Mouse (Mus musculus) CH12.LX (cell line): ENCODE data around the gene Dlg1. TPM values are rescaled to one million over a fixed set of nuclear protein-coding genes. Genes with fewer than 3 reads are reported as not detected.
A peak's percentile ranks its signal among the peaks of the same experiment; 100 is the strongest.

ENCODE experiments used
- DNase-seq: peaks from one replicate; pipeline ENCODE4 v3.0.0-alpha.2; 2013; ENCODE audit errors: extremely low read depth
- H3K27ac ChIP-seq: 2 replicates; pipeline ENCODE4 v1.5.1; 2012; ENCODE audit warnings: low read depth, mild to moderate bottlenecking, control low read depth, moderate library complexity; ENCODE audit not compliant: insufficient read depth
- H3K27me3 ChIP-seq: replicated peaks from 2 replicates; pipeline ENCODE3; 2012; ENCODE audit warnings: inconsistent platforms
- H3K36me3 ChIP-seq, 2 experiments: replicated peaks in 1 of 2; 2 replicates each; pipeline versions ENCODE3 to v1.6.1; 2012; ENCODE audit warnings: inconsistent platforms in 1 of 2, low read length in 1 of 2, mild to moderate bottlenecking in 1 of 2, mixed read lengths in 1 of 2, moderate library complexity in 1 of 2; ENCODE audit not compliant: control insufficient read depth in 1 of 2, insufficient read depth in 1 of 2
- H3K4me1 ChIP-seq, 2 experiments: 2 replicates each; pipeline ENCODE4 v1.6.1; 2012; ENCODE audit warnings: inconsistent platforms in 1 of 2, moderate library complexity in 1 of 2; ENCODE audit not compliant: insufficient read depth in 2 of 2, control insufficient read depth in 1 of 2
- H3K4me2 ChIP-seq: 2 replicates; pipeline ENCODE4 v1.6.1; 2012; ENCODE audit warnings: low read depth, mild to moderate bottlenecking, control low read depth; ENCODE audit not compliant: poor library complexity, insufficient read depth, severe bottlenecking
- H3K4me3 ChIP-seq, 3 experiments: fragments of 150-350 bp in 1 of 3; sonication (generic) in 1 of 3; replicated peaks in 1 of 3; 2 replicates each; pipeline versions ENCODE3 to v1.5.1; 2011 to 2012; ENCODE audit warnings: low read depth in 2 of 3, low read length in 2 of 3, mild to moderate bottlenecking in 2 of 3, moderate library complexity in 2 of 3, control low read depth in 1 of 3, improper control_type of control experiment in 1 of 3, inconsistent platforms in 1 of 3, mixed read lengths in 1 of 3; ENCODE audit not compliant: poor library complexity in 1 of 3
- H3K79me2 ChIP-seq: replicated peaks from 2 replicates; pipeline ENCODE4 v1.6.1; 2012; ENCODE audit warnings: mild to moderate bottlenecking, moderate library complexity; ENCODE audit not compliant: control insufficient read depth, poor library complexity, insufficient read depth, severe bottlenecking; ENCODE audit errors: extremely low read depth
- H3K9ac ChIP-seq: 2 replicates; pipeline ENCODE4 v1.6.1; 2012; ENCODE audit warnings: low read depth, mild to moderate bottlenecking, control low read depth, moderate library complexity; ENCODE audit not compliant: insufficient read depth
- H3K9me3 ChIP-seq: replicated peaks from 2 replicates; pipeline ENCODE3; 2012; ENCODE audit warnings: low read length, inconsistent platforms, mixed read lengths
- BHLHE40 ChIP-seq: IDR thresholded peaks from 2 replicates; pipeline ENCODE4 v1.6.1; 2011; ENCODE audit warnings: mild to moderate bottlenecking, low read depth, low read length, improper control_type of control experiment
- CHD2 ChIP-seq: IDR thresholded peaks from 2 replicates; pipeline ENCODE4 v1.6.1; 2011; ENCODE audit warnings: low read length, improper control_type of control experiment
- ELF1 ChIP-seq: IDR thresholded peaks from 2 replicates; pipeline ENCODE4 v1.6.1; 2014; ENCODE audit warnings: low read depth, mild to moderate bottlenecking, inconsistent platforms, low read length, improper control_type of control experiment
- EP300 ChIP-seq: IDR thresholded peaks from 2 replicates; pipeline ENCODE4 v1.6.1; 2011; ENCODE audit warnings: low read length, improper control_type of control experiment
- ETS1 ChIP-seq: conservative IDR thresholded peaks from 2 replicates; pipeline ENCODE4 v1.6.1; 2012; ENCODE audit warnings: low read depth, mild to moderate bottlenecking, inconsistent platforms, low read length, improper control_type of control experiment, moderate library complexity
- GABPA ChIP-seq: IDR thresholded peaks from 2 replicates; pipeline ENCODE4 v1.6.1; 2012; ENCODE audit warnings: low read depth, low read length, improper control_type of control experiment, inconsistent platforms; ENCODE audit not compliant: insufficient replicate concordance
- HCFC1 ChIP-seq: IDR thresholded peaks from 2 replicates; pipeline ENCODE4 v1.6.1; 2012; ENCODE audit warnings: low read depth, mild to moderate bottlenecking, inconsistent platforms, low read length, improper control_type of control experiment
- IRF4 ChIP-seq: IDR thresholded peaks from 2 replicates; pipeline ENCODE4 v1.6.1; 2014; ENCODE audit warnings: low read depth, mild to moderate bottlenecking, inconsistent platforms, low read length, improper control_type of control experiment
- JUND ChIP-seq: conservative IDR thresholded peaks from 2 replicates; pipeline ENCODE4 v1.6.1; 2011; ENCODE audit warnings: low read depth, low read length, improper control_type of control experiment
- KAT2A ChIP-seq: IDR thresholded peaks from 2 replicates; pipeline ENCODE4 v1.6.1; 2012; ENCODE audit warnings: low read length, improper control_type of control experiment, inconsistent platforms; ENCODE audit not compliant: insufficient replicate concordance
- MAFK ChIP-seq: IDR thresholded peaks from 2 replicates; pipeline ENCODE4 v1.6.1; 2011; ENCODE audit warnings: low read length, improper control_type of control experiment; ENCODE audit not compliant: insufficient replicate concordance
- MAX ChIP-seq: IDR thresholded peaks from 2 replicates; pipeline ENCODE4 v1.6.1; 2011; ENCODE audit warnings: low read length, improper control_type of control experiment
- MAZ ChIP-seq: IDR thresholded peaks from 2 replicates; pipeline ENCODE4 v1.6.1; 2012; ENCODE audit warnings: low read depth, mild to moderate bottlenecking, inconsistent platforms, low read length, improper control_type of control experiment, moderate library complexity
- MEF2A ChIP-seq: IDR thresholded peaks from 2 replicates; pipeline ENCODE4 v1.6.1; 2014; ENCODE audit warnings: low read depth, mild to moderate bottlenecking, inconsistent platforms, low read length, improper control_type of control experiment, borderline replicate concordance
- MXI1 ChIP-seq: IDR thresholded peaks from 2 replicates; pipeline ENCODE4 v1.6.1; 2011; ENCODE audit warnings: mild to moderate bottlenecking, low read depth, low read length, improper control_type of control experiment
- NELFE ChIP-seq: IDR thresholded peaks from 2 replicates; pipeline ENCODE4 v1.6.1; 2011; ENCODE audit warnings: low read depth, low read length, improper control_type of control experiment
- PAX5 ChIP-seq: IDR thresholded peaks from 2 replicates; pipeline ENCODE4 v1.6.1; 2012; ENCODE audit warnings: low read length, inconsistent platforms, mixed read lengths
- POLR2A ChIP-seq: IDR thresholded peaks from 2 replicates; pipeline ENCODE4 v1.6.1; 2011; ENCODE audit warnings: low read depth, mild to moderate bottlenecking, improper control_type of control experiment, low read length
- POLR2AphosphoS2 ChIP-seq: IDR thresholded peaks from 2 replicates; pipeline ENCODE4 v1.6.1; 2011; ENCODE audit warnings: low read depth, low read length, improper control_type of control experiment
- RAD21 ChIP-seq: IDR thresholded peaks from 2 replicates; pipeline ENCODE4 v1.6.1; 2011; ENCODE audit warnings: low read depth, mild to moderate bottlenecking, low read length, improper control_type of control experiment, moderate library complexity
- RCOR1 ChIP-seq: conservative IDR thresholded peaks from 2 replicates; pipeline ENCODE4 v1.6.1; 2012; ENCODE audit warnings: low read depth, mild to moderate bottlenecking, inconsistent platforms, low read length, improper control_type of control experiment
- TBP ChIP-seq: conservative IDR thresholded peaks from 2 replicates; pipeline ENCODE4 v1.6.1; 2011; ENCODE audit warnings: low read depth, low read length, improper control_type of control experiment
- TCF12 ChIP-seq: IDR thresholded peaks from 2 replicates; pipeline ENCODE4 v1.6.1; 2014; ENCODE audit warnings: low read depth, mild to moderate bottlenecking, inconsistent platforms, low read length, improper control_type of control experiment
- USF2 ChIP-seq: conservative IDR thresholded peaks from 2 replicates; pipeline ENCODE4 v1.6.1; 2011; ENCODE audit warnings: low read depth, low read length, improper control_type of control experiment
- ZC3H11A ChIP-seq: IDR thresholded peaks from 2 replicates; pipeline ENCODE4 v1.6.1; 2012; ENCODE audit warnings: low read depth, mild to moderate bottlenecking, inconsistent platforms, low read length, improper control_type of control experiment
- dilution Hi-C: fragments of 300-500 bp; cut with MboI; formaldehyde crosslinking; loops from 2 replicates; pipeline ENCODE4 v1.14.3; 2020; ENCODE audit warnings: low sequenced_read_pairs; ENCODE audit not compliant: extremely low pct_unique_long_range_greater_than_20kb, extremely low pct_ligation_motif_present
- in situ Hi-C: fragments of 300-500 bp; cut with MboI; formaldehyde crosslinking; loops from 3 replicates; pipeline ENCODE4 v1.14.3; 2019; ENCODE audit warnings: low sequenced_read_pairs, low pct_ligation_motif_present, low pct_unique_long_range_greater_than_20kb, mixed read lengths
- polyA plus RNA-seq: library from polyadenylated mRNA; unstranded; fragments of >175 nt; gene quantifications from 2 replicates; pipeline ENCODE4 v1.2.1, GENCODE M21; 2012; ENCODE audit warnings: low read depth; ENCODE audit not compliant: insufficient read length
- total RNA-seq, 2 experiments: library from RNA; depleted of rRNA; stranded (reverse); fragments of 300-350 nt in 1 of 2; fragments of >200 nt in 1 of 2; gene quantifications; 2 replicates each; pipeline ENCODE4 v1.2.3; 2012 to 2014

The Dlg1 gene
- total and polyA plus RNA-seq, 3 experiments = 29.0 to 47.9 (median 37.4) TPM

- dilution Hi-C loops = no loop called here
- Histone ChIP-seq H3K36me3 (peaks cover 13 to 27% of the 10 kb centered on the region in 2 experiments), H3K27ac (peak overlapping the region; percentile 47), H3K27me3 (no peaks in the 10 kb centered on the region), H3K9me3 (no peaks in the 10 kb centered on the region)
- TF ChIP-seq TCF12 (0 out of 2 replicates have a peak, but pooled peaks have one; percentile 32), TBP (no peak), EP300 (no peak), MAX (no peak; the same call in 1 of the 2 replicates), RCOR1 (no peak), NELFE (no peak), PAX5 (no peak), JUND (no peak), MXI1 (peak; percentile 47; the same call in 1 of the 2 replicates), MAFK (no peak), POLR2AphosphoS2 (no peak), GABPA (no peak), ELF1 (peak; percentile 54; the same call in 1 of the 2 replicates), MAZ (no peak), BHLHE40 (peak; percentile 71), ETS1 (peak; percentile 39), HCFC1 (peak; percentile 11; the same call in 1 of the 2 replicates), ZC3H11A (no peak), KAT2A (no peak), RAD21 (no peak), USF2 (no peak), POLR2A (0 out of 2 replicates have a peak, but pooled peaks have one; percentile 30), MEF2A (peak; percentile 22; the same call in 1 of the 2 replicates), CHD2 (peak; percentile 34; the same call in 1 of the 2 replicates), IRF4 (peak; percentile 69; the same call in 1 of the 2 replicates)
- TF ChIP-seq, all 38 proteins: peak for 10
- Histone ChIP-seq H3K4me3 (no peak overlapping the region), H3K9ac (peak overlapping the region; percentile 23; the same call in 1 of the 2 replicates), H3K79me2 (no peaks in the 10 kb centered on the region), H3K4me1 (peaks cover 12 to 80% of the 10 kb centered on the region in 2 experiments), H3K4me2 (peak overlapping the region; percentile 52; the same call in 1 of the 2 replicates)
- DNase-seq = peak; percentile 67
- in situ Hi-C loops = no loop called here
Measured at GRCm38 (mm10) chr16:31834011-31834584, 170.9 kb downstream of the Dlg1 start.
